Mouse (Mus musculus) left cerebral cortex, postnatal 10 days (tissue): Measurements from ENCODE around the gene Usp30. TPM values are rescaled to one million over a fixed set of nuclear protein-coding genes. Genes with fewer than 3 reads are reported as not detected.

Experiments
- total RNA-seq, 2 experiments: library from RNA; stranded (reverse); gene quantifications; 2 replicates each; pipeline ENCODE4 v1.2.3; 2021

Usp30 gene
- total RNA-seq, 2 experiments from 2014 or later: 30.9 to 31.5 TPM

Other genes with a start within 250 kb of the Usp30 start
- gene Selplg, start 232.8 kb upstream of the Usp30 start, total RNA-seq: 10 to 100 TPM; 16.1 to 18.7 TPM
- gene Coro1c, start 156.7 kb upstream of the Usp30 start, total RNA-seq: 100 to 1,000 TPM; 117 to 122 TPM
- 10 to 100 TPM; 20.7 to 31.8 TPM for gene Ssh1, start 71.6 kb upstream of the Usp30 start, total RNA-seq
- gene Dao, start 61.8 kb upstream of the Usp30 start, total RNA-seq: not detected
- 100 to 1,000 TPM; 151 to 157 TPM for gene Svop, start 26.1 kb downstream of the Usp30 start, total RNA-seq
- 1 to 10 TPM; 5.1 to 6.2 TPM for gene Alkbh2, start 62.8 kb downstream of the Usp30 start, total RNA-seq
- gene Ung, start 64.9 kb downstream of the Usp30 start, total RNA-seq: 1 to 10 TPM; 5.6 to 6.1 TPM
- gene Acacb, start 81.1 kb downstream of the Usp30 start, total RNA-seq: 1 to 10 TPM; 2.9 to 5.5 TPM
- gene Foxn4, start 208.3 kb downstream of the Usp30 start, total RNA-seq: not detected
- under 1 TPM; 0.53 to 0.92 TPM for gene Myo1h, start 223.7 kb downstream of the Usp30 start, total RNA-seq